Mouse (Mus musculus) cerebellum, adult 9-11 months (tissue): Measurements from ENCODE around the gene Glb1.
"Not testable (repeated sequence)": the region's sequence is repeated elsewhere in the genome, so short reads cannot be mapped to it uniquely, and the experiment has no call there.

ENCODE experiments used
- DNase-seq: peaks from one replicate; pipeline ENCODE4 v3.0.0; 2022

Gene Glb1

DNA sequence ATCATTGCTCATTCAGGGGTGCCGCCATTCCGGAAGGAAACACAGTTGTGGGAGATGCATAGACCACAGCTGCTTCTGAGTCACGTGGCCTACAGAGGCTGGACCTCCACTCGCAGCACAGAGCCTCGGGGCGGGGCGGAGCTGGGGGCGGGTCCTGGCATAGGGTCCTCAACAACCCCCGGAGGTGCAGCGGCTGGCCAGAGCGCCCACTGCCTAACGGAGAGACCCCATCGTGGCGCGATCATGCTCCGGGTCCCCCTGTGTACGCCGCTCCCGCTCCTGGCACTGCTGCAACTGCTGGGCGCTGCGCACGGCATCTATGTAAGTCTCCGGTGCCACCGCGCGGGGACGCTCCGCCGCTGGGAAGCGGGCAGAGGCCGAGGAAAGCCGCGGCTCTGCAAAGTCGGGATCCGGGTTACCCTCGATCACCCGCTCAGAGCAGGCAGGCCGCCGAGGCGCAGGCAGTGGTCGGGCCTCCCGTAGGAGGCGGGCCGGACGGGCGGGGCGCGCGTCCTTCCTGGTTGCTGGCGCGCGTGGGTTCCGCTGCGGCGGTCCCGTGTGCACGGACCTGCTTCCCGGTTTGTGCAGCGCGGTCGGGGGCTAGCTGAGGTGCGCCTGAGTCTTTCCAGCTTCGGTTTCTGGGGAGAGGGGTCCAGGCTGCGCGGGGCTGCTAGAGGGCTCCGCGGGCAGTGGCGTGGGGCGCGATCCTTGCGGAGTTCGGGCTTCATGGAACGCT lies at the start of gene Glb1, which contains the start of gene Tmppe:
Gene Glb1 (plus strand): TSS at position 128 of the 736 bp plus-strand sequence.
Gene Tmppe (plus strand): TSS at position 157 of the 736 bp plus-strand sequence.
- peak; percentile 76 for DNase-seq

DNA sequence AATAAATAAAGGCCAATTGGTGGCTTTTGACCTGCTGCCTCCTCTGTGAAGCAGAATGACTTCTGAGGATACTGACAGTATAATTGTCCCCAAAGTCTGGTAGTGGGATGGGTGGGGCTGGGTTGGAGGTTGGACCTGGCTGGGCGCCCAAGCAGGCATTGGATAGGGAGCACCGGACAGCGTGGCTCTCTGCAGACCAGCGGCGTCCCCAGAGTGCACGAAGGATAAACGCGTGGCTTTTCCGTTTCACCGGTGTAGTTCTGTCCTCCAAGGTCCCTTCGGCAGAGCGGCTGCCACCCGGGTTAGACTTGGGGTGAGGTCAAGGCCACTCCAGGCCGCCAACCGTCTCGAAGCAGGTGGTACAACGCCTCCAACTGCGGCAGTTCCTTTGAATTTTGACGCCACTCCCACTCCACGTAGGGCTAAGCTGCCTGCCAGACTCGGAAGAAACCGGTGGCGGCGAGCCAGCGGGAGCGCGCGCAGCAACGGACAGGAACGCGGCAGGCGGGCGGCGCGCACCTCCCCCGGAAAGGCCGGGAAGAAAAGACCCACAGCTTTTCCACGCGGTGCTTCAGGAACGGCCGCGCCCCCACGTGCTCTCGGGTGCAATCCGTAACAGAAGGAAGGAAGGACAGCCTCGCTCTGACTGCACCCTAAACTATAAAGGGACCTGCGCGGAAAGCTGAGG lies 32.9 kb upstream of the Glb1 start:
- DNase-seq, result peak; percentile 53

DNA sequence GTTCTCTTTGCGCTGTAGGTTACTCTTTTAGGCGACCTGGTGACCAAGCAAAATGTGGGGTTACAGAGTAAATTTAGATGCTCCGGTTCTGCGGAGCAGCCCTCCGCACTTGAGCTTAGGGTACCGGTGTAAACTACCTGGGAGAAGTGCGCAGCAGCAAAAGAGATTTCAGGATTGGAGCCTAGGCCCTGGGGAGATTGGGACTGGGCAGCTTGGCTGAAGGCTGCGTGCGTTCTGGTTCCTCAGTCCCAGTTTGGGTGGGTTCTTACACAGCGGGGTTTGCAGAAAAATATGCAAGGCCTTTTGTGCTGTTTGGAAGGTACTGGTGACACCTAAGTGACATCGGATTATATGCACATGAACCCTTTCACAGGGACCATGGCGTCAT lies 32.4 kb upstream of the Glb1 start:
- no peak for DNase-seq

DNA sequence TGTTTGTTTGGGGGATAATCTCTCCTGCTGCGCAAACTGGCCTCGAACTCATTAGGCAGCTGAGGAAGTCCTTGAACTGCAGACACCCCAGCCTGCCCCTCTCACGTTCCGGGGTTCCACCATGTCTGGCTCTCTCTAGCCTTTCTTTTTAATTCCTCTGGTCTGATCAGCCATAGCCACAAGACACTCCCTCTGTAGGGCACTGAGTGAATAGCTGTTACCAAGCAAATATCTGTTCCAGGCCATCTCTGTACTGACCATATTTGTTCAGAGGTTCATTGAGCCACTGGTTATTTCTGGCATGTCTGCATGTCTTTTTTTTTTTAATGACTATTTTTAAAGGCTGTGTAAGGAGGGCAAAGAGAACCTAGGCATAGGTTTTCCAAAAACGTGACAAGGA lies 31.5 kb upstream of the Glb1 start:
- not testable (repeated sequence) for DNase-seq

DNA sequence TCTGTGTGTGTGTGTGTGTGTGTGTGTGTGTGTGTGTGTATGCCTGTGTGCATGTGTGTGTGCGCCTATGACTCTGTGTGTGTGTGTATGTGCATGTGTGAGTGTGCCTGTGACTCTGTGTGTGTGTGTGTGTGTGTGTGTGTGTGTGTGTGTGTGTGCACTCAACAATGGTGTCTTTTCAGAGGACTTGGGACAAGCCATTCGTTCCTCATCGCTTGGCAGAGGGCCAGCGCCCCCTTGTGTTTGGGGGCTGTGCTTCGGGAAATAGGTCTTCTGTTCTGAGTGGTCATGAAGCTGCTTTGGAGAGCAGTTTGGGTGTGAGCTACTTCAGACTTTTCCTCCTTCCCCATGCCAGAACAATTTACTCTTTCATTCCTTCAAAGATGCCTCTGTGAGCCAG lies 29.2 kb upstream of the Glb1 start:
- not testable (repeated sequence) for DNase-seq

DNA sequence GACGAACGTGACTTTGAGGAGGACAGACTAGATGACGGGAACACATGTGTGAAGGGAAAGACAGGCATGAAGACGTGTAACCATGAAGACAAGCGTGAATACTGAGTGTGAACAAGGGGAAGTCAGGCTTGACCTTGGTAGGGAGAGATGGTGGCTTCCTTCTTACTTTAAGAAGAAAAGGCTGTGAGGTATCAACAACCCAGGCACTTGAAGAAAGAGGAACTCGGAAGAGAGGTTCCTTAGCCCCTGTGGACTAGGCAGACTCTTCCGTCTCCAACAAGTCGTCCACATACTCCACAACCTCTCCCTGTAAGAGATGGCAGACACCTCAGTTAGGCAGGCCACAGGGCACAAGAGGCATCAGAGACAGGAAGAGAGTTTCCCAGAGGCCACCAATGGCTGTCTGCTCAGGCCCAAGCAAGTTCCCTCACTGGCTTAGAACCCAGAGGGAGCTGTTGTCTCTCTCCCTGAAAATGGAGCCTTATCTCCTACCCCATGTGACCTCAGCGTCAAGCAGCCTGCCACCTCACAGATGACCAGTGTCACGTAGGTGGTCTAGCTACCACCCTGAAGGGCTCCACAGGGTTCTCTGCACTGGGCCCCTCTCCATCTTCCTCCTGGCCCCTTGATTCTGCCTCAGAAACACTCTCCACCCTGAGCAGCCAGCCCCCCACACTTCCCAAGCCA lies 25.5 kb upstream of the Glb1 start:
- no peak for DNase-seq

DNA sequence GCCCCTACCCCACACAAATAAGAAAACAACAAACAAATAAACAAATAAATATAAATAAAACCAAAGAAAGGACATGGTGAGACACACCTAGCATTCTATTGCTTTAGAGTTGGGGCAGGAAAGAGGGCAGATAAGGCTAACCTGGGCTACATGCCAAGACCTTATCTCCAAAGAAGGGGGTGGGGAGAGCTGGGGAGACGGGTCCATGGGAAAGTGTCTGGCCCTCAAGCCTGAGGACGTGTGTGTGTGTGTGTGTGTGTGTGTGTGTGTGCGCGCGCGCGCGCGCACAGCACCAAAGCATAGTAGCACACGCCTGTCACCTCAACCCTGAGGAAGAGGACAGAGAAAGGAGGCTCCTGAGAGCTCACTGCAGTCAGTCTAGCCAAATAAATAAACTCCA lies 23.7 kb upstream of the Glb1 start:
- no peak for DNase-seq

DNA sequence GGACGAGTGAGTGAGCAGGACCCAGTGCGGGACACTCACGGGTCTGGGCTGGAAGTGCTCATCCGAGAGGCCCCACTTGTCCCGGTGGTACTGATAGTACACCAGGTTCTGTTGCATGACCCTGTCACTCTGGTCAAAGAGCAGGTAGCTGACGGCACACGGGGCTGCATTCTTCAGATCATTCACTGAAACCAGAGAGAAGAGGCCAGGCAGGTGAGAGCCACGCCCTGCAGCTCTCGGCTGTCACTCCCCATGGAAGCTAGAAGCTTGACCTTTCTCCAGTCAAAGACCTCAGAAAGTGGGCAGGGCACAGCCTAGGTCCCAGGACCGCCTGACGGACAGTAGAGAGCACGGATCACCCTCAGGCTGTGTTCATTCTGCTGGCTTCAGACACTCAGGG lies 21.0 kb upstream of the Glb1 start:
- no peak for DNase-seq

DNA sequence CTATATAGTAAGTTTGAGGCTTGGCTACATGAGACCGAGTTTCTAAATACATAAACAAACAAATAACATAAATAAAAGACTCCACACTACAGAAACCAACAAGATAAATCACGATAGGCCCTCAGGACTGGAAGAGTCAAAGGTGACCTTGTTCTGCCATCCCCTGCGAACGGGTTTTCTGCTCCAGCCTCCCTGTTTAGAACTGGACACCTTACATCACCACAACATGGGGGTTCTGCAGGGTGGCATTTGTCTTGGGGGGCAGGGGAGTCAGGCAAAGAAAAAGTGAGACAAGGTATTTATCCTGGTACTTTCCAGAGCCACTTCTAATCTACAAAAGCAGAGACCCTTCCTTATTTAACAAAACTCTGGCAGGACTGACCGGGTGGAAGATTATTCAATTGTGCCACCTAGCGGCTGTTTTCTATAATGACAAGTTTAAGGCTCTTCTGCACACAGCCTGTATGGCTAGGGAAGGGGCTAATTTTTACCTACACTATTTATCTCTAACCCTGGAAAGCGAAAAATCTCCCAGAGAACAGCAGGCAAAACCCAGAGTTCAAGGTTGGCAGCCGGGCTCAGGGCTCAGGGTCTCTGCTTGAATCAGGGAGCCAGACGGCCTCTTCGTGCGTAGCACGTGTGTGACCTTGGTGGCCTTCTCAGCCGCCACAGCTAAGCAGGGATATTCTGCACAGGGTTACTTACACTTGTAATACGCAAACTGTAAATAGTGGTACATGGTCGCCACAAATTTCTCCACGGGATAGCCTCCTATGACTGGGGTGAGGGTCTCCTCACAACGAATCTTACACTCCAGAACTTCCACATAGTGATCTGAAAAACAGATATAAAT lies 19.8 kb upstream of the Glb1 start:
- DNase-seq, result no peak

DNA sequence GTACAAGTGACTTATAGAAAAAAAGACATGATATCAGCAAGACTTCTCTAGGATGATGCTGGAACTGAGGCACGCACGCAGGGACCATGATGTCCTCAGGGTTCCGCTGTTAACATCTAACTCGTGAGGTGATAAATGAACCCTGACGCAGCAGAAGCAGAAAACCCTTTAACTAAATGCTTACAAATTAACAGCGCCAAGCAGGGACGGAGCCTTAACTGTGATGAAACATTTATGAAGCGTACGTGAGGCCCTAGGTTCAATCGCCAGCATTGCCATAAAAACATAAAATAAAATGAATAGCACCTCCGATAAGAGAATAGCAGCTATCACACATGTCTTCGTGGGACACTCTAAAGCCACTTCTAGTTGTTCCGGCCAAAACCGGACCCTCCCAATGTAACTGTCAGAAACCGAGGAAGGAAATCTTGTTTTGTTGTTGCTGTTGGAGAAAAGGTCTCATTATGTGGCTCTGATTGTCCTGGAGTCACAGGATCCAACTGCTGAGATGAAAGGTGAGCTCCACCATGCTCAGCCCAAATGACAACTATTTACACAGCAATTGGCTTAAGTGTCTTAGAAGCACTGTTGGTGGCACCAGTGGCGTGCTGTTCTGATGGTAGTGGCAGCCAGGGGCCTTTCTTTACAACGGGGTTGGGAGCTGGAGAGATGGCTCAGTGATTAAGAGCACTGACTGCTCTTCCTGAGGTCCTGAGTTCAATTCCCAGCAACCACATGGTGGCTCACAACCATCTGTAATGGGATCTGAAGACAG lies 17.8 kb upstream of the Glb1 start:
- DNase-seq, result no peak

DNA sequence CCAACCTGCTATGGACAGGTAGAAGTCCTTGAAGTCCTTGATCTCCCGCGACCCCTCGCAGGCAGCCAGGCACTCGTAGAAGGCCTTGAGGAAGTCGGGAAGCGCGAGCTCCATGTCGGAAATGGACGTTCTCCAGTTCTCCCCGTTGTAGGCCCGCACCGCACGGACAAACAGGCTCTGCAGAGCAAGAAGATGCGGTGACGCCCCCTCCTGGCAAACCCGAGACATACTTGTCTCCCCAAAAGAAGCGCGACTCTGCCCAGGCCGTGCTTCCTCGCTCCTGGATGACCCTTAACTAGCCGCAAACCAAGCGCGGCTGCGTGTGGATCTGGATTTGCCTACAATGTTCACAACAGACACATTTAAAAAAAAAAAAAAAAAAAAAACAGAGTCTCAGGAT lies 16.2 kb upstream of the Glb1 start:
- DNase-seq, result no peak

DNA sequence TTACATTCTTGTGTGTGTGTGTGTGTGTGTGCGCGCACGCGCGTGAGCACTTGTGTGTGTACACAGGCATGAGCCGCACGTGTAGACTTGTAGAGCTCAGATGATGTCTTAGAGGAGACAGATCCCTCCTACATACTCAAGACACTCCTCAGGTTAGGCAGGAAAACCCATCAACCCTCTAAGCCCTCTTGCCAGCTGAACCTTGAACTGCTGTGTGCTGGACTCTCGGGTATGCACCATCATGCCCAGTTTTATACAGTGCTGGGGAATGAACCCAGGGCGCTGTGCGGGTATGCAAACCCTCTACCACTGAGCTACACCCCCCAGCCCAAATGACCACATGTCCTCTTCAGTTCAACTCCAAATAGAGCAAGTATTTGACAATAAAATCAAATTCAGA lies 15.7 kb upstream of the Glb1 start:
- DNase-seq, result no peak

DNA sequence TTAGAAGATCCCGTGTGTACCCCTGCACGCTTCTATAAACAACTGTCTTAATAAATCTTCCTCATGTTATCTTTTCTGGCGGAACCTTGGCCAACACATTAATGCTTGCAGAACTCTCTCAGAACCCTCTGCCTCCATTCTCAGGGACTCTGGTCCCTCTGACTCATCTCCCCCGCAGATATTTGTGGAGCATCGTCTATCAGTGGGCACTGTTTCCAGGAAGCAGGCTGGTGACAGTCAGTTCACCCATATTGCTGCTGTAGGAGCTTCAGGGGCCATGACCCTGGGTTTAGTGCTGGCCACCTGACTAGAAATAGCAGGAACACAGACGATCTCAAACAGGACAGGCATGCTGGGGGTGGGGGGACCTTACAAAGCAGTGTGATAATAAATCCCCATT lies 13.8 kb upstream of the Glb1 start:
- DNase-seq, result no peak

DNA sequence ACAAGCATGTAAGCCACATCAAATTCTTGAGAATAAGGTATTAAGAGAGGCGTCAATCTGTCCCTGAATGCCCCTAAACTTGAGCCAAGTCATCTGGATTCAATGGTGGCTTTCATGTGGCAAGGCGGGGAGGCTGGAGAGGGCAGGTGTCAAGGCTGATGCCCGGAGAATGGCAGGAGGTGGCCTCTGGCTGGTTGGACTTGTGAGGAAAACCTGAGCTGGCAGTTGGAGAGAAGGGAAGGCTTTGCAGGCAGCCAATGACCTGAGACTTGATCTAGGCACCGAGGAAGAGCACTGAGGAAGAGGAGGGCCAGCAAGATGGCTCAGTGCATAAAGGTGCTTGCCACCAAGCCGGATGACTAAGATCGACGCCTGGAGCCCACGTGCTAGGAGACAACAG lies 12.6 kb upstream of the Glb1 start:
- DNase-seq, result no peak

DNA sequence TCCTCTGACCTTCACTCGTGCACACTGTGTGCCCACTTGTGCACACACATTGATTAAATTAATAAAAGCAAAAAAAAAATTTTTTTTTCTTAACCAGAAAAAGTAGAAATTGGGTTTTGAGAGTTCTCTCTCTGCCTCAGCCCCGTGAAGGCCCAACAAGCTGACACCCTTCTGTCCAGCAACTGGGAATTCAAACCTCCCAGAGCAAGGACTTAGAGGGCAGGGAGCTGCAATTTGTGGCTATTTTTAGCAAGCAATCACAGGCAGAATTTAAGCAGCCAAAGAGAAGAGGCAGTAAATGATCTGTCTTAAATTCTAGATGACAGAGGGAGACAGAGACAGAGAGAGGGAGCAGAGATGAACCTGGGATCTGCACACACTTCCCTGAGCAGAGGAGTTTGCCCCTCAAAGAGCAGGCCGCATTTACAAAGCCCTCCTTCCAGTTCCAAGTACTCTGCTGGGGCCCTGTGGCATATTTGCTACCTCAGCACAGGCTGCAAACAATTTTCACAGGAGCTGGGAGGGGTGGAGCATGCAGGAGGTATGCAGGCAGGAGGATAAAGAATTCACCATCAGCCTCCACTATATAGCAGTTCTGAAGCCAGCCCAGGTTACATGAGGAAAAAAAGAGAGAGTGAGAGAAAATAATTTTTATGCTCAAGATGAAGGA lies 12.0 kb upstream of the Glb1 start:
- DNase-seq, result no peak

DNA sequence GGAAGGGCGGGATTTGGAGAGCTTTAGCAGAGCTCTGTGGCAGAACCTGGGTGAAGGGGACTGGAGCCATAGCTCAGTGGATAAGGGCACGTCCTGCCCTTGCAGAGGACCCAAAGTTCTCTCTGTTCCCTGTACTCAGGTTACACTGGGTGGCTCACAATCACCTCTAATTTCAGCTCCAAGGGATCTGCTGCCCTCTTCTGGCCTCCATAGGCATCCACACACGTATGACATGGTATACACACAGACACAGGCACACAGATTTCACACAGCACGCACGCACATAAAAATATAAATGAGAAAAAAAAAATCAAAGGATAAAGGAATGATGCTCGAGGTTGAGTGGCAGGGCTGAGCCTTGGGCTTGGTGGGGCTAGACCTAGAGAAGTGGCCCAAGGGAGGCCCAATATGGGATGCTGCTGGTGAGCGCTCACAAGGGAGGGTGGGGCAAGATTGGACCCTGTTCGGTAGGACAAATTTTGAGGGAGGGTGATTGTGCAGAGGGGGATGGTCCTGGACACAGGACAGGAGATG lies 11.4 kb upstream of the Glb1 start:
- no peak for DNase-seq

DNA sequence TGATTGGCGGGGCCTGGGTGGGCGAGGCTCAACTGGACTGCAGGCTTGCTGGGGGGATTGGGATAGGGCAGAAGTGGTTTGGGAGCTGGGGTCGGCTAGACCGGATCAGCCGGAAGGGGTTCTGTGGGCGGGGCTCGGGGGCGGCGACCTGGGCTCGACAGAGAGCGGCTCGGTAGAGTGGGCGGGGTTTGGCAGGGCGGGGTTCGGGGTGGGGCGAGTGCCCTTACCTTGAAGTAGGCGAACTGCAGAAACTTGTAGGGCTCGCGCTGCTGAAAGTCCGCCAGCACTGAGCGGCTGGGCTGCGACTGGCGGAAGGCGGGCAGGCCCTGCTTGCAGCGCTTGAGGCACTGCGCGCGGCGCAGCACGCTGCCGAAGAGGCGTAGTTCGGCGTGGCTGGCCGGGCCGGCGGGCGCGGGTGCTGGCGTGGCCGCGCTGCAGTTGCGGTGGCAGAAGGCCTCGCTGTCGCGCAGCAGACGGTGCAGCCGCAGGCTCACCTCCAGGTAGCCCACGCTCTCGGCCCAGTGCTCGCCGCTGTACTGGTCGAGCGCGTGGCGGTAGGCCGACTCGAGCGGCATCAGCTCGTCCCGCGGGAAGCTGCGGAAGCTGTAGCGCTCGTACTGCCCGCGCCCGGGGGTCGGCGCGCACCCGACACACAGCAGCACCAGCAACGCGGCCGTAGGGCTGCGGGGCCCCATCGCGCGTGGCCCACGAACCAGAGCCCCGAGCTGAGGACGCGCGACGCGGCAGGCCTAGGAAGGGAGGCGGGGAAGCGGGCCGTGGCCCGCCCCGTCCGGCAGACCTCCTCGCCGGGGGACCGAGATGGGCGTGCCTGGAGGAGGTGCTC lies 10.7 kb upstream of the Glb1 start, which contains the start of gene Crtap:
Gene Crtap (minus strand): TSS at position 771 of the 844 bp plus-strand sequence.
- peak; percentile 54 for DNase-seq

DNA sequence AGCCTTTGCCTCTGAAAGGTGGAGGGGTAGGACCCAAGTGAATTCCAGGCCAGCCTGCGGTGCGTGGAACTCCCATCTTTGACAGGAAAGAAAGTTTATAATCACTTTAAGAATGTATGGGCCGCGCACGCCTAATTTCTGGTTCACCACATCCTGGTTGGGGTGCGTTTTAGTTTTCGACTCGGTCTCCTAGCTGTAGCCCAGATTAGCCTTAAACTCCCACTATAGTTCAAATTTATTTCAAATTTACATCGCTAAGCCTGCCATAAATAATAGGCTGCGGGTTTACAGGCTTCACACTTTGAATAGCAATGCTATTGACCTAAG lies 10.2 kb upstream of the Glb1 start:
- no peak for DNase-seq

DNA sequence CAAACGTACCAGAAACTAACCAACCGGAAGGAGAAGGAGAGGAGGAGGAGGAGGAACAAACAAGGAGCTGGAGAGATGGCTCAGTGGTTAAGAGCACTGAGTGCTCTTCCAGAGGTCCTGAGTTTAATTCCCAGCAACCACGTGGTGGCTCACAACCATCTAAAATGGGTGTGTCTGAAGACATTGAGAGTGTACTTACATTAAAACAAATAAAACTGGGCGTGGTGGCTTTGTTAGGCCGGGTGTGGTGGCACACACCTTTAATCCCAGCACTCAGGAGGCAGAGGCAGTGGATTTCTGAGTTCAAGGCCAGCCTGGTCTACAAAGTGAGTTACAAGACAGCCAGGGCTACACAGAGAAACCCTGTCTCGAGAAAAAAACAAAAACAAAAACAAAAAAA lies 6.7 kb upstream of the Glb1 start:
- DNase-seq, result not testable (repeated sequence)

DNA sequence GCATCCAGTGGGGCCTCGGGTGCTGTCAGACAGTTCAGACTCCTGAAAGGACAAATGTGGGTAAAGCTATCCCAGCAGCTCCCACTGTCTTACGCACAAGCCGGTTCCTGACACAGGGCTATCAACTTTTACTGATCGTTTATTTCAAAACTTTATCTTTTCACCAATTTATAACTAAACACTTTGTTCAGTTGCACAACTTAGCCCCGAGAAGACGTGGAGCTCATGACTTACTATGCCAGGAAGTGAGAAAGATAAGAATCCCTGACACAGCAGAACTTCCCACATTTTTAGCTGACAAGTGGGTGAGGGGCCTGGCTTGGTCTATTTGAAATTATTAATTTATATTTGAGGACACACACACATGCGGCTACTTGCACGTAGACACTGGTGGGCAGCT lies 6.2 kb upstream of the Glb1 start:
- no peak for DNase-seq

DNA sequence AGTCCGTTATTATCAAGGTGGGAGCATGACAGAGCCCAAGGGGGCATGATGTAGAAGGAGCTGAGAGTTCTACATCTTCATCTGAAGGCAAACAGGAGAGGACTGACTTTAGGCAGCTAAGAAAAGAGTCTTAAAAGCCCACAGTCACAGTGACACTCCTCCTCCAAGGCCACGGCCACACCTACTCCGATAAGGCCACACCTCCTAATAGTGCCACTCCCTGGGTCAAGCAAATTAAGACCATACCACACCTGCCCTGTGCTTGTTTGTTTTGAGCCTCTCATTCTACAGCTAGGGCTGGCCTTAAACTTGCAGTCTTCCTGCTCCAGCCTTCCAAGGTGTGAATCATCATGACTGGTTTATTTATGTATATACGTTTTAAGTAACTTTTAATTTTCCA lies 5.6 kb upstream of the Glb1 start:
- no peak for DNase-seq
